Mouse (Mus musculus) intestine, embryonic 15.5 days (tissue): Measurements from ENCODE around the gene Akr7a5. TPM values are rescaled to one million over a fixed set of nuclear protein-coding genes. Genes with fewer than 3 reads are reported as not detected.
A peak's percentile ranks its signal among the peaks of the same experiment; 100 is the strongest.

Experiments
- ATAC-seq: fragments of 200-750 bp; cut with Nextera tagmentation; 2 replicates; pipeline ENCODE4 v1.8.0; 2017; ENCODE audit warnings: moderate TSS enrichment, moderate library complexity
- H3K27ac ChIP-seq: fragments of 300-500 bp; sonication (generic); 2 replicates; pipeline ENCODE4 v1.5.1; 2015; ENCODE audit warnings: mild to moderate bottlenecking, inconsistent platforms
- H3K27me3 ChIP-seq: fragments of 300-500 bp; sonication (generic); replicated peaks from 2 replicates; pipeline ENCODE4 v1.6.1; 2015; ENCODE audit warnings: inconsistent platforms
- H3K36me3 ChIP-seq: fragments of 300-500 bp; sonication (generic); 2 replicates; pipeline ENCODE4 v1.6.1; 2015; ENCODE audit warnings: inconsistent platforms
- H3K4me1 ChIP-seq: fragments of 300-500 bp; sonication (generic); replicated peaks from 2 replicates; pipeline ENCODE4 v1.6.1; 2015; ENCODE audit warnings: inconsistent platforms
- H3K4me2 ChIP-seq: fragments of 300-500 bp; sonication (generic); replicated peaks from 2 replicates; pipeline ENCODE4 v1.6.1; 2015; ENCODE audit warnings: mild to moderate bottlenecking, inconsistent platforms
- H3K4me3 ChIP-seq: fragments of 300-500 bp; sonication (generic); replicated peaks from 2 replicates; pipeline ENCODE4 v1.5.1; 2015; ENCODE audit warnings: inconsistent platforms
- H3K9ac ChIP-seq: fragments of 300-500 bp; sonication (generic); 2 replicates; pipeline ENCODE4 v1.6.1; 2015; ENCODE audit warnings: inconsistent platforms
- H3K9me3 ChIP-seq: fragments of 300-500 bp; sonication (generic); 2 replicates; pipeline ENCODE4 v1.6.1; 2016; ENCODE audit warnings: inconsistent platforms
- WGBS: fragments of 180-500 bp; shearing (Covaris S2); methylation state at CpG from one replicate; pipeline ENCODE4 v1.1.7; 2015; 5-methylcytosine and 5-hydroxymethylcytosine counted together
- polyA plus RNA-seq: library from polyadenylated mRNA; unstranded; fragments of >200 nt; fragmentation: Nextera tagmentation; extraction: Ambion mirVana; gene quantifications from 2 replicates; pipeline ENCODE4 v1.2.1, GENCODE M21; 2015

Gene Akr7a5
- polyA plus RNA-seq, 1 experiment from 2014 or later: 170 TPM

GRCm38 (mm10) chr4:139305521-139305920, 5.0 kb upstream of the Akr7a5 start:
- WGBS: 93% methylated on average over 3 of the region's 3 CpGs

GRCm38 (mm10) chr4:139307916-139308315, 2.6 kb upstream of the Akr7a5 start:
- Histone ChIP-seq H3K4me2 (no peak overlapping the region), H3K27ac (no peak overlapping the region), H3K9me3 (no peaks in the 10 kb centered on the region), H3K9ac (no peak overlapping the region), H3K4me1 (peaks cover 17% of the 10 kb centered on the region; the same call in 1 of the 2 replicates), H3K36me3 (no peaks in the 10 kb centered on the region), H3K27me3 (no peaks in the 10 kb centered on the region), H3K4me3 (no peak overlapping the region)
- 81% methylated on average over 5 of the region's 5 CpGs for WGBS
- ATAC-seq: no peak

More at GRCm38 (mm10) chr4:139305521-139305920, 5.0 kb upstream of the Akr7a5 start:
- H3K27ac ChIP-seq: no peak overlapping the region
- H3K9me3 ChIP-seq: no peaks in the 10 kb centered on the region
- H3K4me3 ChIP-seq: no peak overlapping the region
- H3K36me3 ChIP-seq: no peaks in the 10 kb centered on the region
- H3K27me3 ChIP-seq: no peaks in the 10 kb centered on the region
- no peak for ATAC-seq
- H3K4me2 ChIP-seq: no peak overlapping the region
- H3K9ac ChIP-seq: no peak overlapping the region
- 0 out of 2 replicates have a peak, but pooled peaks cover 6% of the 10 kb centered on the region for H3K4me1 ChIP-seq

GRCm38 (mm10) chr4:139309651-139310050, 893 bp upstream of the Akr7a5 start:
- WGBS: 27% methylated on average over 6 of the region's 6 CpGs
- no peak for ATAC-seq
- Histone ChIP-seq H3K27me3 (no peaks in the 10 kb centered on the region), H3K36me3 (no peaks in the 10 kb centered on the region), H3K9me3 (no peaks in the 10 kb centered on the region), H3K9ac (peak overlapping the region; percentile 97), H3K27ac (peak overlapping the region; percentile 92; the same call in 1 of the 2 replicates), H3K4me1 (peaks cover 17% of the 10 kb centered on the region; the same call in 1 of the 2 replicates), H3K4me3 (peak overlapping the region; percentile 91), H3K4me2 (peak overlapping the region; percentile 88)

GRCm38 (mm10) chr4:139310899-139311701, 556 bp downstream of the Akr7a5 start:
- H3K4me3 ChIP-seq: peak overlapping the region; percentile 91
- H3K9me3 ChIP-seq: no peaks in the 10 kb centered on the region
- H3K4me2 ChIP-seq: peak overlapping the region; percentile 88
- H3K9ac ChIP-seq: peak overlapping the region; percentile 97
- peak overlapping the region; percentile 92 for H3K27ac ChIP-seq
- peak; percentile 75 for ATAC-seq
- H3K27me3 ChIP-seq: no peaks in the 10 kb centered on the region
- under 1% methylated on average over 53 of the region's 53 CpGs for WGBS
- H3K4me1 ChIP-seq: peaks cover 17% of the 10 kb centered on the region; the same call in 1 of the 2 replicates
- H3K36me3 ChIP-seq: 0 out of 2 replicates have a peak, but pooled peaks cover 9% of the 10 kb centered on the region

- Histone ChIP-seq H3K27ac (peak overlapping the region; percentile 92), H3K9ac (peak overlapping the region; percentile 97), H3K4me3 (peak overlapping the region; percentile 91), H3K27me3 (no peaks in the 10 kb centered on the region), H3K36me3 (peaks cover 12% of the 10 kb centered on the region), H3K4me1 (peaks cover 17% of the 10 kb centered on the region; the same call in 1 of the 2 replicates), H3K9me3 (no peaks in the 10 kb centered on the region), H3K4me2 (peak overlapping the region; percentile 88)
- WGBS: 14% methylated on average over 14 of the region's 14 CpGs
- peak; percentile 56 for ATAC-seq
Observed at GRCm38 (mm10) chr4:139311707-139312106, 1.2 kb downstream of the Akr7a5 start.

GRCm38 (mm10) chr4:139312632-139313031, 2.1 kb downstream of the Akr7a5 start:
- no peaks in the 10 kb centered on the region for H3K27me3 ChIP-seq
- WGBS: 57% methylated on average over 4 of the region's 4 CpGs
- ATAC-seq: no peak
- peaks cover 17% of the 10 kb centered on the region; the same call in 1 of the 2 replicates for H3K4me1 ChIP-seq
- no peaks in the 10 kb centered on the region for H3K9me3 ChIP-seq
- no peak overlapping the region; the same call in 1 of the 2 replicates for H3K4me3 ChIP-seq
- peaks cover 20% of the 10 kb centered on the region for H3K36me3 ChIP-seq
- no peak overlapping the region for H3K27ac ChIP-seq
- peak overlapping the region; percentile 88; the same call in 1 of the 2 replicates for H3K4me2 ChIP-seq
- no peak overlapping the region for H3K9ac ChIP-seq

- no peak for ATAC-seq
- no peaks in the 10 kb centered on the region for H3K9me3 ChIP-seq
- 88% methylated on average over 11 of the region's 11 CpGs for WGBS
- no peaks in the 10 kb centered on the region for H3K4me1 ChIP-seq
- H3K4me2 ChIP-seq: no peak overlapping the region
- no peaks in the 10 kb centered on the region for H3K27me3 ChIP-seq
- no peak overlapping the region for H3K9ac ChIP-seq
- peaks cover 30% of the 10 kb centered on the region for H3K36me3 ChIP-seq
- no peak overlapping the region for H3K4me3 ChIP-seq
- H3K27ac ChIP-seq: no peak overlapping the region
Observed at GRCm38 (mm10) chr4:139318449-139318848, 7.9 kb downstream of the Akr7a5 start.

GRCm38 (mm10) chr4:139319740-139320139, 9.2 kb downstream of the Akr7a5 start:
- peaks cover 30% of the 10 kb centered on the region for H3K36me3 ChIP-seq
- no peak overlapping the region for H3K4me2 ChIP-seq
- H3K27ac ChIP-seq: no peak overlapping the region
- no peak overlapping the region for H3K4me3 ChIP-seq
- H3K9ac ChIP-seq: no peak overlapping the region
- WGBS: 91% methylated on average over 4 of the region's 4 CpGs
- no peak for ATAC-seq
- H3K4me1 ChIP-seq: no peaks in the 10 kb centered on the region
- no peaks in the 10 kb centered on the region for H3K9me3 ChIP-seq
- no peaks in the 10 kb centered on the region for H3K27me3 ChIP-seq

GRCm38 (mm10) chr4:139330605-139331004, 20.1 kb downstream of the Akr7a5 start:
- peak overlapping the region; percentile 64 for H3K4me2 ChIP-seq
- no peaks in the 10 kb centered on the region for H3K27me3 ChIP-seq
- H3K4me1 ChIP-seq: 0 out of 2 replicates have a peak, but pooled peaks cover 4% of the 10 kb centered on the region
- ATAC-seq: peak; percentile 84
- no peak overlapping the region for H3K9ac ChIP-seq
- H3K9me3 ChIP-seq: no peaks in the 10 kb centered on the region
- no peaks in the 10 kb centered on the region for H3K36me3 ChIP-seq
- no peak overlapping the region for H3K27ac ChIP-seq
- peak overlapping the region; percentile 33 for H3K4me3 ChIP-seq
- 8% methylated on average over 10 of the region's 10 CpGs for WGBS

GRCm38 (mm10) chr4:139334631-139335295, 24.2 kb downstream of the Akr7a5 start:
- Histone ChIP-seq H3K4me1 (0 out of 2 replicates have a peak, but pooled peaks cover 7% of the 10 kb centered on the region), H3K27me3 (peaks cover 5% of the 10 kb centered on the region), H3K36me3 (no peaks in the 10 kb centered on the region), H3K9ac (no peak overlapping the region), H3K27ac (no peak overlapping the region), H3K4me3 (no peak overlapping the region), H3K4me2 (no peak overlapping the region), H3K9me3 (no peaks in the 10 kb centered on the region)
- peak; percentile 20; the same call in 1 of the 2 replicates for ATAC-seq
- WGBS: 45% methylated on average over 7 of the region's 9 CpGs

GRCm38 (mm10) chr4:139335507-139335906, 25.0 kb downstream of the Akr7a5 start:
- no peak overlapping the region for H3K4me3 ChIP-seq
- ATAC-seq: peak; percentile 49
- no peak overlapping the region for H3K27ac ChIP-seq
- H3K4me1 ChIP-seq: 0 out of 2 replicates have a peak, but pooled peaks cover 7% of the 10 kb centered on the region
- WGBS: 48% methylated on average over 7 of the region's 7 CpGs
- no peaks in the 10 kb centered on the region for H3K36me3 ChIP-seq
- peaks cover 5% of the 10 kb centered on the region for H3K27me3 ChIP-seq
- H3K9me3 ChIP-seq: no peaks in the 10 kb centered on the region
- no peak overlapping the region for H3K4me2 ChIP-seq
- H3K9ac ChIP-seq: no peak overlapping the region

GRCm38 (mm10) chr4:139336822-139337483, 26.4 kb downstream of the Akr7a5 start:
- Histone ChIP-seq H3K36me3 (no peaks in the 10 kb centered on the region), H3K27me3 (peaks cover 5% of the 10 kb centered on the region), H3K4me3 (peak overlapping the region; percentile 28), H3K27ac (no peak overlapping the region), H3K9ac (peak overlapping the region; percentile 44), H3K4me1 (0 out of 2 replicates have a peak, but pooled peaks cover 7% of the 10 kb centered on the region), H3K4me2 (peak overlapping the region; percentile 63), H3K9me3 (no peaks in the 10 kb centered on the region)
- peak; percentile 71 for ATAC-seq
- WGBS: 19% methylated on average over 24 of the region's 24 CpGs
